Mouse (Mus musculus): ENCODE results near the gene Gm4064. TPM values are rescaled to one million over a fixed set of nuclear protein-coding genes. Genes with fewer than 3 reads are reported as not detected.

The Gm4064 gene
- not detected for polyA plus RNA-seq (2012; fragmentation: generic; extraction: Trizol)

DNA sequence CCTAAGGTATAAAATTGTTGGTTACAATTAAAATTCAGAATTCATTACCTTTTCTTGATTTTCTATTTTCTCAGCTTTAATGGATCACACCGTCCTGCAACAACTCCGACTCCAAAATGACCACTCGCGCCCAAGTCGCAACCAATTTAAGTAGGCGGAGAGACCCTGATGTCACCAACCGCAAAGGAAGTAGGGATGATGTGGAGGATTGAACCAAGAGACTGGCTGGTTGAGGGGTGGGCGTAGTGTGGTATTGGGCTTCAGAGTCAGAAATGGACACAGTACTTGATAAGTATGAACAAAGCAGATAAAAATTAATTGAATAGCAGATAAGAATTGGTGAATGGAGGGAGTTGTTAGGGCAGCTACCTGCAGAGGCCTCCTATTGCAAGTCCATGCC is at the start of gene Gm4064:
Gene Gm4064 (minus strand): TSS at position 101 of the 400 bp plus-strand sequence.

GRCm38 (mm10) chrY:2830380-2830779 is 34.4 kb upstream of the Gm4064 start, which contains the start of the genes Rbmy and Gm10256:
Gene Rbmy (plus strand): TSS chrY:2830680.
Gene Gm10256 (plus strand): TSS chrY:2830699.

Other genes with a start within 250 kb of the Gm4064 start
- not detected for gene H2al2c, start 197.1 kb downstream of the Gm4064 start, polyA plus RNA-seq (2012; fragmentation: generic; extraction: Trizol)
- not detected for gene Sry, start 132.5 kb downstream of the Gm4064 start, polyA plus RNA-seq (2012; fragmentation: generic; extraction: Trizol)
- gene H2al2b, start 75.5 kb downstream of the Gm4064 start, polyA plus RNA-seq (2012; fragmentation: generic; extraction: Trizol) = not detected
- gene Rbmy, start 34.5 kb upstream of the Gm4064 start, polyA plus RNA-seq (2012; fragmentation: generic; extraction: Trizol) = not detected
- gene Gm10256, start 34.5 kb upstream of the Gm4064 start, polyA plus RNA-seq (2012; fragmentation: generic; extraction: Trizol) = not detected
- not detected for gene Gm10352, start 104.8 kb upstream of the Gm4064 start, polyA plus RNA-seq (2012; fragmentation: generic; extraction: Trizol)
- not detected for gene Gm29289, start 136.4 kb upstream of the Gm4064 start, polyA plus RNA-seq (2012; fragmentation: generic; extraction: Trizol)

Measured in C3H10T1/2 (cell line).